Mouse (Mus musculus): ENCODE results near the gene Lmntd1.

DNA sequence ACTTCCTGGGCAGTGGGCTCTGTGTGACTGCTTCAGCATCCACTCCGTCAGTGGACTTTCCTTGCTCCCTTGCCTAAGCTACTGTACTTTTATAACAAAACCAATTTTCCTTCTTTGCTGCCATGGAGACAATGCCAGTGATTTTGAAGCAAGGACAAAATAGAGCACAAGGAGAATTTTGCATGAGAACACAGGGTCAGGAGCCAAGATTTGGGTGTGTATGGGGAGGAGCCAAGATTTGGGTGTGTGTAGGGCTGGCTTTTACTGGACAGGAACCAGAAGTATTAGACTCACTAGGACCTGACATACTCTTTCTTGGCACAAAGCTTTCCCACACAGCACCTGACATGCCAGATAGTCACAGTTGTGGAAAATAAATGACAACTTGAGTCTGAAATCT, 179.0 kb downstream of the Lmntd1 start:
- TF ChIP-seq GATA1 (IDR thresholded peaks at IDR 0.05; ENCODE audit: borderline replicate concordance, low read length), result no peak
- no peak for TF ChIP-seq FLI1 (IDR thresholded peaks at IDR 0.05; ENCODE audit: low read length)
